Mouse (Mus musculus): ENCODE data around the gene Fbln7. TPM values are rescaled to one million over a fixed set of nuclear protein-coding genes. Genes with fewer than 3 reads are reported as not detected.

The Fbln7 gene
- polyA plus RNA-seq, 1 experiment from 2014 or later = 4.0 TPM

DNA sequence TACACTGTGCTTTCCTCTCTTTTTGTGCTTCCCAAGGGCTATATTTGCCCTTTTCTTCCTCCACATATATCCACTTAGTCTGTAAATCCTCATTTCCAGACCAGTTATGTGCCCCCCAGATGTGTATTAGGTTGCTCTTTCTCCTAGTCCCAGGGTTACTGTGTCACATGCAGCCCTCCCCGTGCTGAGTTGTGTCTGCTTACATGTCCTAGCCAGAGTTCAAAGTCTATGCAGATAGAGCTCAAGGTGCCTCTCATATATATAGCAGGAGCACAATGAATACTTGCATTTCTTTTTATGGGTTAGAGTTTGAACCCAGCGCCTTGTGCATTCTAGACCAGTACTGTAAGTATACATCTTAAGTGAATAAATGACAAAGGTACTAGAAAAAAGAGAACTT lies 29.3 kb upstream of the Fbln7 start:
- ATAC-seq = peak; percentile 94
- Histone ChIP-seq H3K4me3 (ENCODE audit: low read depth, low read length) (no peak overlapping the region), H3K9ac (ENCODE audit: low read depth, low read length) (no peak overlapping the region), H3K27ac (ENCODE audit: low read depth, low read length) (peak overlapping the region; percentile 94), H3K4me1 (replicated peaks; ENCODE audit: control insufficient read depth, insufficient read depth, low read length) (0 out of 2 replicates have a peak, but pooled peaks cover 4% of the 10 kb centered on the region), H3K27me3 (replicated peaks; ENCODE audit: control insufficient read depth, insufficient read depth, low read length) (no peaks in the 10 kb centered on the region), H3K4me2 (replicated peaks; ENCODE audit: low read depth) (no peak overlapping the region), H3K36me3 (ENCODE audit: control insufficient read depth, insufficient read depth) (peaks cover 57% of the 10 kb centered on the region), H3K9me3 (ENCODE audit: control insufficient read depth) (no peaks in the 10 kb centered on the region)
- TF ChIP-seq CTCF (IDR thresholded peaks at IDR 0.05; ENCODE audit: low read depth) = no peak
- 46% methylated on average over 2 of the region's 2 CpGs for whole genome bisulfite sequencing

DNA sequence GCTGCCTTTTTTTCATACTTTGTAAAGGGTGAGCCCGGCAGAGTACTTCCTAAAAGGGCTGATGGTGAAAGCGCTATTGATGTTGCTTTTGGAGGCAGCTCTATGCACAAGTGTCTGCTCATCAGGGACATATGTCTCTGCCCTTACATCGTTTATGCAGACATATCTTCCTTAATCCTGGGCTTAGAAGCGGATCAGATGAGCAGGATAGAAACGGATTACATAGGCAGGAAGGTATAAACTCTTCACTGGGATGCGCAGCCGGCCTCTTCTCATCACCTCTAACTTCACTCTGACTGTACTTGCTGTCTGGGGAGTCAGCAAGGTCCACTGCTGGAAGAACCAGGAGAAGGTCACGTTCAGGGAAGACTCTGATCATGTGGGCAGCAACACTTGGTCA lies 25.2 kb upstream of the Fbln7 start:
- H3K9ac ChIP-seq (ENCODE audit: low read depth, low read length) = no peak overlapping the region
- H3K27ac ChIP-seq (ENCODE audit: low read depth, low read length) = no peak overlapping the region
- TF ChIP-seq CTCF (IDR thresholded peaks at IDR 0.05; ENCODE audit: low read depth) = no peak
- peaks cover 56% of the 10 kb centered on the region for H3K36me3 ChIP-seq (ENCODE audit: control insufficient read depth, insufficient read depth)
- no peak overlapping the region for H3K4me2 ChIP-seq (replicated peaks; ENCODE audit: low read depth)
- no peaks in the 10 kb centered on the region for H3K4me1 ChIP-seq (replicated peaks; ENCODE audit: control insufficient read depth, insufficient read depth, low read length)
- no peaks in the 10 kb centered on the region for H3K9me3 ChIP-seq (ENCODE audit: control insufficient read depth)
- WGBS = 89% methylated on average over 8 of the region's 8 CpGs
- no peak overlapping the region for H3K4me3 ChIP-seq (ENCODE audit: low read depth, low read length)
- no peaks in the 10 kb centered on the region for H3K27me3 ChIP-seq (replicated peaks; ENCODE audit: control insufficient read depth, insufficient read depth, low read length)
- ATAC-seq = no peak

DNA sequence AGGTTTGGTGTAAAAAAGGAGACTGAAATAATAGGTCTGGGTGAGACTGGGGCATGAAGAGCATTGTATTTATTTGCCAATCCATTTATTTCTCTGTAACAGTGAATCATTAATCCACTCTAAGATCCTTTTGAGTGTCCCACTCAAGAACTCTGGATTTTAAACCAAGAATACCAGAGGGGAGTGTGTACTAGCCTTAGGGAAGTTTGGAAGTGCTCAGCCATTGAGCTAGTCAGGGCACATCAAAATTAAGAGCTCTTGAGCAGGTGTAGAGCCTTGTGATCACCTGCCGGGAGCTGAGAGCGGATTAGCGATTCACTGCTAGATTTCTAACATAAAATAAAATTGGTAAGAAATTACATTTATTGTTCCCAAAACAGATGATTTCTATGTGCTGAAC lies 24.2 kb upstream of the Fbln7 start:
- no peak overlapping the region for H3K9ac ChIP-seq (ENCODE audit: low read depth, low read length)
- H3K36me3 ChIP-seq (ENCODE audit: control insufficient read depth, insufficient read depth) = peaks cover 63% of the 10 kb centered on the region
- H3K27me3 ChIP-seq (replicated peaks; ENCODE audit: control insufficient read depth, insufficient read depth, low read length) = no peaks in the 10 kb centered on the region
- H3K4me1 ChIP-seq (replicated peaks; ENCODE audit: control insufficient read depth, insufficient read depth, low read length) = no peaks in the 10 kb centered on the region
- H3K4me3 ChIP-seq (ENCODE audit: low read depth, low read length) = no peak overlapping the region
- TF ChIP-seq CTCF (IDR thresholded peaks at IDR 0.05; ENCODE audit: low read depth) = no peak
- over 99% methylated on average over 3 of the region's 3 CpGs for WGBS
- H3K9me3 ChIP-seq (ENCODE audit: control insufficient read depth) = no peaks in the 10 kb centered on the region
- no peak overlapping the region for H3K4me2 ChIP-seq (replicated peaks; ENCODE audit: low read depth)
- no peak for ATAC-seq
- H3K27ac ChIP-seq (ENCODE audit: low read depth, low read length) = no peak overlapping the region

DNA sequence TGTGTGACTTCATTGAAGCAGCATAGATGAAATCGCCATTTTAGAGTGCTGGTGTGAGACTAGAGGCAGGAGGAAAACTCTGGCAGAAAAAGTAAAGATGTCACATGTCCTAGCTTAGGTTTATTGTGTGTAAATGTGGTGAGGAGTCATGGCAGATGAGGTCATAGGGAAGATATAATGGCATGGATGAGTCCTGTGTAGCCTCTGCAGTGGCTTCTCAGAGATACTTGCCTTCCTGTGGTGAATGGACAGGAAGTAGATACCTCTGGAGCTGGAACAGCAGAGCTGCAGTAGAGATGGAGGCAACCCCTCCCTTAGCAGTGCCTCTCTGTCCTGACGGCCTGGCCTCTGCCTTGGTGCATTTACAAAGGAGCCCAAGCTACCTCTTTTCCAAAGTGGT lies 23.3 kb upstream of the Fbln7 start:
- Histone ChIP-seq H3K4me1 (replicated peaks; ENCODE audit: control insufficient read depth, insufficient read depth, low read length) (no peaks in the 10 kb centered on the region), H3K36me3 (ENCODE audit: control insufficient read depth, insufficient read depth) (peaks cover 61% of the 10 kb centered on the region), H3K4me2 (replicated peaks; ENCODE audit: low read depth) (no peak overlapping the region), H3K4me3 (ENCODE audit: low read depth, low read length) (no peak overlapping the region), H3K27ac (ENCODE audit: low read depth, low read length) (peak overlapping the region; percentile 41; the same call in 1 of the 2 replicates), H3K9ac (ENCODE audit: low read depth, low read length) (no peak overlapping the region), H3K27me3 (replicated peaks; ENCODE audit: control insufficient read depth, insufficient read depth, low read length) (no peaks in the 10 kb centered on the region), H3K9me3 (ENCODE audit: control insufficient read depth) (no peaks in the 10 kb centered on the region)
- WGBS = 71% methylated on average over 2 of the region's 2 CpGs
- no peak for TF ChIP-seq CTCF (IDR thresholded peaks at IDR 0.05; ENCODE audit: low read depth)
- peak; percentile 66 for ATAC-seq

DNA sequence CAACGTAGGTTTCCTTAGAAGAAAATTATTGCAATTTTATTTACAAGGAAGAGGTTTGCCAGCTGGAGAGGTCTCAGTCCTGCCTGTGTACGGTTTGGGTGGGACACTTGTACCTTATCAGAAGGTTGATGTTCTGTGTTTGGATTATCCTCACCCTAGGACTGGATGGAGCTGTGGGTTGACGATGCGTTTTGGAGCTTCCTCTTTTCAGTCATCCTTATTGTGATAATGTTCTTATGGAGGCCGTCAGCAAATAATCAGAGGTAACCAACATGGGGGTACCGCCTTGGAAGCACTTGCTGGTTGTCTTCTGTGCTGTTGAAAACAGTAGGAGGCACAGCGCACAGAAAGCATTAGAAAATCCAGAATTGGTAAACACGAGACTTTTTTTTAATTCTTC lies 20.3 kb upstream of the Fbln7 start:
- 85% methylated on average over 8 of the region's 8 CpGs for WGBS
- Histone ChIP-seq H3K36me3 (ENCODE audit: control insufficient read depth, insufficient read depth) (peaks cover 63% of the 10 kb centered on the region), H3K9ac (ENCODE audit: low read depth, low read length) (no peak overlapping the region), H3K9me3 (ENCODE audit: control insufficient read depth) (no peaks in the 10 kb centered on the region), H3K4me1 (replicated peaks; ENCODE audit: control insufficient read depth, insufficient read depth, low read length) (no peaks in the 10 kb centered on the region), H3K4me2 (replicated peaks; ENCODE audit: low read depth) (no peak overlapping the region), H3K4me3 (ENCODE audit: low read depth, low read length) (no peak overlapping the region), H3K27me3 (replicated peaks; ENCODE audit: control insufficient read depth, insufficient read depth, low read length) (no peaks in the 10 kb centered on the region), H3K27ac (ENCODE audit: low read depth, low read length) (no peak overlapping the region)
- ATAC-seq = no peak
- no peak for TF ChIP-seq CTCF (IDR thresholded peaks at IDR 0.05; ENCODE audit: low read depth)

DNA sequence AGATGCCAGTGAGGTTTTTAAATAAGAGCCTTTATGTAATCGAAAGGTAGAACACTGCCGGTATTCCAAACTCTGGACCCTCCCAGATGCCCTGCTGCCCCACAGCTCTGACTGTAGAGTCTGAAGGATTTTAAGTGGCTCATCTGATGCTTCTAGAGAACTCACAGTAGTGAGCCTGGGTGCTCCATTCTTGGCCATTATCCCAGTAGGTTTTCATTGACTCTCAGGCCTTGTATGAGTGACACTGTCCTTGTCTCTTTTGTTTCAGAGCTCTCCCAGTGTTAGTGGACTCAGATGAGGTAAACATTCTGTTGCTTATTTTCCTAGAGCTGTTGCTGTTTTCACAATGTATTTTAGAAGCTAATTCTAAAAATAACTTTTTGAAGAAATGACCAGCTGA lies 12.7 kb upstream of the Fbln7 start:
- 82% methylated on average over 2 of the region's 2 CpGs for WGBS
- no peak for TF ChIP-seq CTCF (IDR thresholded peaks at IDR 0.05; ENCODE audit: low read depth)
- no peak overlapping the region for H3K9ac ChIP-seq (ENCODE audit: low read depth, low read length)
- no peak overlapping the region for H3K27ac ChIP-seq (ENCODE audit: low read depth, low read length)
- H3K4me1 ChIP-seq (replicated peaks; ENCODE audit: control insufficient read depth, insufficient read depth, low read length) = no peaks in the 10 kb centered on the region
- H3K4me2 ChIP-seq (replicated peaks; ENCODE audit: low read depth) = no peak overlapping the region
- no peak for ATAC-seq
- H3K9me3 ChIP-seq (ENCODE audit: control insufficient read depth) = no peaks in the 10 kb centered on the region
- H3K36me3 ChIP-seq (ENCODE audit: control insufficient read depth, insufficient read depth) = peaks cover 70% of the 10 kb centered on the region
- H3K4me3 ChIP-seq (ENCODE audit: low read depth, low read length) = no peak overlapping the region
- no peaks in the 10 kb centered on the region for H3K27me3 ChIP-seq (replicated peaks; ENCODE audit: control insufficient read depth, insufficient read depth, low read length)

DNA sequence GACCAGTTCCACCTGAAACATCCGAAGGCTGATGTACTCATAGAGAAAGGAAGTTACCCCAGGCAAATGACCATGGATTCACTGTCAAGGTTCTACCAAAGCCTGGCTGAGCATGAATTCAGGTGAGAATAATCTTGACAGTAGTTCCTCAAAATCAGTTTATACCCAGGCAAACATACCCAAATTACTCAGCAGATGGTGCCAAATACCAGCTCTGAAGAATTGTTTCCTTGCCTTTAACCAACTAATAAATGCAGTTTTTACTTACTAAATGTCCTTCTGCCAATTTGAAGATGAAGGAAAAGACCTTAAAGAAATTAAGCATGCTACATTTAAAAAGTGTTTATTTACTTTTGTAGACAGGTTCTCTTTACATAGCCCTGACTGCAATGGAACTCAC lies 6.1 kb upstream of the Fbln7 start:
- H3K4me3 ChIP-seq (ENCODE audit: low read depth, low read length) = no peak overlapping the region
- WGBS = 73% methylated on average over 1 of the region's 1 CpGs
- TF ChIP-seq CTCF (IDR thresholded peaks at IDR 0.05; ENCODE audit: low read depth) = 0 out of 2 replicates have a peak, but pooled peaks have one; percentile 24

More for the DNA sequence above, 6.1 kb upstream of the Fbln7 start:
- Histone ChIP-seq H3K36me3 (ENCODE audit: control insufficient read depth, insufficient read depth) (peaks cover 13% of the 10 kb centered on the region), H3K27ac (ENCODE audit: low read depth, low read length) (no peak overlapping the region), H3K9ac (ENCODE audit: low read depth, low read length) (no peak overlapping the region), H3K4me1 (replicated peaks; ENCODE audit: control insufficient read depth, insufficient read depth, low read length) (no peaks in the 10 kb centered on the region), H3K9me3 (ENCODE audit: control insufficient read depth) (no peaks in the 10 kb centered on the region), H3K27me3 (replicated peaks; ENCODE audit: control insufficient read depth, insufficient read depth, low read length) (no peaks in the 10 kb centered on the region), H3K4me2 (replicated peaks; ENCODE audit: low read depth) (no peak overlapping the region)
- ATAC-seq = no peak

Data from intestine, postnatal 0 days (tissue).